Mouse (Mus musculus) c-Kit-positive CD71-positive TER-119-positive erythroid progenitor cells, embryonic 14.5 days (primary cell): ENCODE data around the gene Esrrg.
A peak's percentile ranks its signal among the peaks of the same experiment; 100 is the strongest.

Experiments
- DNase-seq: peaks from one replicate; pipeline ENCODE4 v3.0.0-alpha.2; 2013; ENCODE audit warnings: low spot score

Gene Esrrg

DNA sequence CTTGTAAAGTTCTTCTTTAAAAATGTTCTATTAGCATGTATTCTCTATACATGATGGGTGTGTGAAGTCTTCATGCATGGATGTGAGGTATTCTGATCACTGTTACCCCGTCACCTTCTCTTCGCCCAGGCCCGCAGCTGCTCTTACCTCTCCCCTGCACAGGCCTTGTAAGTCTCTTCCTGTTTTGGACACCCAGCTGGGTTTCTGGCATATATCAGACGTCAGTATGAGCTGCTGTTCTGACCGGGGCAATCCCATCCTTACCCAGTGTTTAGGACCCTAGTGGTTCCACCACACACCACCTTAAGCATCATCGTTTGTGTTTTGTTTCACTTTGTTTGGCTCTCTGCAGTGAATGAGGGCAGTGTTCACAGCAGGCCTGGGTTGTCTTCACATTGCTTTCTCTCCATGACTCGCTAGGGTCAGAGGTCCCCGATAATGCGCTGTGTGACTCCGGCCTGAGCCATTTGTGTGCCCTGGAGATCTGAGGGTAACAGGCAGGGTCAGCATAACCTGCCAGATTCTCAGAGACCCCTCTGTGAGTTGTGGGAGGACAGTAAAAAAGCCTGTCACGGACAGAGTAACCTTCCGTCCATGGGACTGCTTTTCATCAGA is 471.8 kb downstream of the Esrrg start:
- DNase-seq, result no peak

GRCm38 (mm10) chr1:188082665-188083640 is 474.4 kb downstream of the Esrrg start:
- DNase-seq, result no peak

DNA sequence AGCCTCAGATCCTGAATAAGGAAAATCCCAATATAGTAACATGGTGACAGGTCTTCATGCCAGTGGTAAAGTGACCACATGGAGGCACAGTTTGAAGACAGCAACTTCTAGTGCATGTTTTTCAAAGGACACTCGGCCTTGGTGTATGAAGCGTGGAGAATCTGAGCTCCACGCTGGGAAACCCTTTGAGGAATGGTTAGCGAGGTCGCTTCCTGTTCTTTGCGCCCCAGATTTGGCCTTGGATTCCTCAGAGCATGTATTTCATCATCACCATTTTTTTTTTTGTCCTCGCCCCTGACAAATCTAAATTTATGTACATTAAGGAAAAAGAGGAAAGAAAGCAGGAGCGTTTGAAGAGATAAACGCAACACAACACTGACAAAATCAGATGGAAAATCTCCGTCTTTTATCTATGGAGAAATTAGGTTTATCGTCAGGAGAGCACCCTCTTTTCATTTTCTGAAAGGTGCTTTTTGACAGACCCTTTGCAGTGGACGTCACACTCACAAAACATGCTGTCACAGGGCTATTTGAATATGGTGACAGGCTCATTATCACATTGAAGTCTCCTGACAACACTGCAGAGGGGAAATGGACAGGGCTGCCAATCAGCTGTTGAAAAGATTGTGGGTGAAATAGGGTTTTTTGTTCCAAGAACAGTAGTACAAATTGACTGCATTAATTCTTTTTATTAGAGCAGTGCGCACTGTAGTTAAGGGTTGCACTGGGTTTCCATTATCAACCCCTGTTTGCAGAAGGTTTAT is 476.7 kb downstream of the Esrrg start:
- no peak for DNase-seq

DNA sequence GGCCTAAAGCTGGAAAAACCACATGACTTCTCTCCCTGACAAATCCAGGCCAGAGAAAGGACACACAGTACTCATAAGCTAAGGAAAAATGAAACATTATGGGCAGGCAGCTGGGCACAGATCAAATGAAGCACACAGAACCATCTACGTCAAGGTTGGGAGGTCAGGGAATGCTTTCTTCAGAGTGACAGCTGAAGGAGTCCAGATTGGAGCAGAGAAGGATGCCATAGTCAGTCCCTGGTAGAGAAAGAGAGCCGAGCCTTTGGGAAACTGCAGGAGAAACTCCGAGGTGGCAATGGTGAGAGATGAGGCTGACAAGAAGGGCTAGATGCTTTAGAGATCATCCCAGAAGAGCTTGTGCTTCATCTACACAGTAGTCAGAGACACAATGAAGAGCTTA is 485.1 kb downstream of the Esrrg start:
- DNase-seq, result no peak

- DNase-seq, result no peak
These were observed 493.2 kb downstream of the Esrrg start for GRCm38 (mm10) chr1:188101832-188102231.

GRCm38 (mm10) chr1:188103179-188103578 is 494.6 kb downstream of the Esrrg start:
- no peak for DNase-seq

DNA sequence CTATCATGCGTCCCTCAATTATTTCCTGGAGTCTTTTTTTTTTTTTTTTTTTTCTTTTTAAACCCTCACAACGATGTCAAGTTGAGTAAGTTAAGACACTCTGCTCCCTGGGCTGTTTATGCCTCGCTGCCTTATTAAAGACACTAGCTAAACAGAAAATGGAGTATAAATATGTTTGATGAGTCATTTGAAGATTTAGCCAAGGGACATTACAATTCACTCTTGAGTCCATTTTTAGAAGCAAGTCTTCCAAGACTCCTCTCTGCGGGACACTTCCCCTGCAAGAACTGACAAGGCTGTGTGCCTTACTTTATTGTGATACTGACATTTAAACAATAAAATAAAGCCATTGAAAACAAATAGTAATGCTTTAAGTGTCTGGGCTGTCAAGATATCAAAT is 496.9 kb downstream of the Esrrg start:
- DNase-seq, result no peak

GRCm38 (mm10) chr1:188107946-188108345 is 499.4 kb downstream of the Esrrg start:
- DNase-seq, result no peak

DNA sequence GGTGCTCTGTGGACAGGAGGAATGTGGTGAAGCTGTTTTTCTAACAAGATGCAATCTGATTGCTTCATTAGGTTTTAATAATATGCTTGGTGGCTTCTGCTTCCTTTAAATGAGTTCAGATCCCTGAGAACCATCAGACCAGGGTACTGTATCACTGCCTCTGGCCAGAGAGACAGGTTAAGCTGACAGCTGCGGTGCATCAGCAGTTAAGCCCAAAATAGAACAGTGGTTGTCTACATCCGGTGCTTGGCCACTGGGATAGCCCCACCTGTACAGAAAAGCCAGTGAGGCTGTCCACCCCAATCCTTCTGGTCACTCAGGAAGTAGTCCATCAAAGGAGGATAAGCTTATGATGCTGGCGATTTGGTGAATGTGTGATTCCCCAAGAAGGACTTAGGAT is 503.0 kb downstream of the Esrrg start:
- DNase-seq, result no peak

- no peak for DNase-seq
These were observed 504.6 kb downstream of the Esrrg start for GRCm38 (mm10) chr1:188113240-188113639.

- DNase-seq, result no peak
These were observed 509.5 kb downstream of the Esrrg start for GRCm38 (mm10) chr1:188118125-188118524.

DNA sequence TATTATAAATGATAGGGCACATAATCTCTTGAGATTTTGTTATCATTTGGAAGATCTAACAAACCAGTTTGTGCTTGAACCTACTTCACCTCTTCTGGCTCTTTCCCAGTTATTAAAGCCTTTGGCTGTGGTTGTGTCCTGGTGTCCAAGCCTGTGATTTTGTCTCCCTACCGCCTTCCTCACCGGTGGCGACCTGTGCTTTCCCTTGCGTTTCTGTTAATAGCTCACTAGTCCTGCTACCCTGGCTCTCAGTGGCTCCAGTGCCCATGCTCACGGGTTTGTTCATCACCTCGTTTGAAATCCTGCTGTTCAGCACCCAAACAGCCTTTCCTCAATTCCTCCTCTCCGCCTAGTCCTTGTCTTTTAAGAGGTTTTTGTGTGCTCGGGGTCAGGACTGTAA is 511.2 kb downstream of the Esrrg start:
- no peak for DNase-seq

DNA sequence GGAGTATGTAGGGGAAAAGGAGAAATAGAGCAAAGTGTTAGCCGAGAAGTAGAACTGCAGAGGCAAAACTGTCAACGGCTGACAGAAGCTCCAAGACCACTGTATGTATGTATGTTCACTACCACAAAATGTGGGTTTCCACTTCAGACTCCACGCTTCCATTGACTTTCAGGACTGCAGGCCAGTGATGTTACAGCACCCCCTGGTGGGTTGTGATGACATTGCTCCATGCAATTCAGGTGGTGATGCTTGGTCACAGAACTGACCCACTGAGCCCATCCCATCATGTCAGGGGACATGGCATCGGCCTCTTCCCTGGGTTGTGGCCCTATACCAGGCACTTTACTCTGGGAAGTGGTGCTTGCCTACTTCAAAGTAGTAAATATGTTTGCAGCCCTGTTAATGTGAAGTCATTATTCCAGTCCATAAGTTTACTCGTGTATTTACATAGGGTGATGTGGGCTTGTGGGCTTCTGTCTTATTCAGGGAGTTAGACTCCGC is 517.0 kb downstream of the Esrrg start:
- no peak for DNase-seq

DNA sequence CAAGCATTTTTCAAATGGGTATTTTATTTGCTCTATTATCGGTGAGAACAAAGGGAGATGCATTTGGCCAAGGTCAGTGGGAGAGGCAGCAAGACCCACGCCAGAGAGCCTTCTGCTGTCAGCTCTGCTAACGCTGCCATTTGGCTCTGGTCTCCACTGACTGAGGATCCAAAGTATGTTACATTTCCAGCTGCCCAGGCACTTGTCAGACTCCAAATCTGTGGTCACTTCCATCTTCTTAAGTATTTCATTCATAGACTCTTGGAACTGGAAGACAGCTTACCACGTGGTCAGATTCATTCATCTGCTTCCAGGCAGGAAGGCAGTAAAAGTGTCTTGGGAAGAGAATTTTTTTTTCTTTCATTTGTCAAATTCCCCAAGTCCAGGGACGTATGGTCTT is 527.5 kb downstream of the Esrrg start:
- DNase-seq, result no peak

DNA sequence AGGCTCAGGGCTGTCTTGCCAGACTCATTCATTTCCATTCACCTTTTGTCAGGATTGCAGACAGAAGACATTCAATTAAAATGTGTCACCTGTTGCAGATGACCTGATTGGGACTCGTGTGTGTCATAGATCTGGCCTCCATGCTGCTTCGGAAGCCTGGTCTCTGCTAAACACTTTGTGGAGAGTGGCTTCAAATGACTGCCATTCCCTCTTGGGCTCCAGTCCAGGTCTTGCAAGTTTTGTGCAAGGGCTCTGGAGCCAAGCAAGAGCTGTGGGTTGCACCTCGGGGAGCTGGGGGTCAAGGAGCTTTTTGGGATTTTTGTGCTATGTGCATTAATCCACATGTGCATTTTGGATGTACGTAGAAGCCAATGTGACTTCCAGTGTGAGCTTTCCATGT is 530.9 kb downstream of the Esrrg start:
- no peak for DNase-seq

DNA sequence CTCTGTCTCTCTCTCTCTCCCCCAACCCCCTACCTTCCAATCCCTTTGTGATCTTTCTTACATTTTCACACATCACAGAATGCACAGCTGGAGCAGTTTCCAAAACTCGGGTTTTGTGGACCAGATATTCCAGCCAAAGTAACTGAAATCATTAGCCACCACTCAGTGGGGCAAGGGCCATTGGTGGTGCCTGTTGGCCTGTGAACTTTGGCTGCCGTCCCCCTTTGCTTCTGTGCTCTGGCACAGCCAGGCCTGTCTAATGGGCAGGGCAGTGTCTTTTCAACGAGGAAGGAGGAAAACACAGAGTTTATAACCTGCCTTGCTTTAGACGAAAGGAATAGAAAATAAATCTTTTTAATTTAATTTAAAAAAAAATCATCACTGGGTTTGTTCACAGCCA is 531.6 kb downstream of the Esrrg start:
- DNase-seq, result no peak

DNA sequence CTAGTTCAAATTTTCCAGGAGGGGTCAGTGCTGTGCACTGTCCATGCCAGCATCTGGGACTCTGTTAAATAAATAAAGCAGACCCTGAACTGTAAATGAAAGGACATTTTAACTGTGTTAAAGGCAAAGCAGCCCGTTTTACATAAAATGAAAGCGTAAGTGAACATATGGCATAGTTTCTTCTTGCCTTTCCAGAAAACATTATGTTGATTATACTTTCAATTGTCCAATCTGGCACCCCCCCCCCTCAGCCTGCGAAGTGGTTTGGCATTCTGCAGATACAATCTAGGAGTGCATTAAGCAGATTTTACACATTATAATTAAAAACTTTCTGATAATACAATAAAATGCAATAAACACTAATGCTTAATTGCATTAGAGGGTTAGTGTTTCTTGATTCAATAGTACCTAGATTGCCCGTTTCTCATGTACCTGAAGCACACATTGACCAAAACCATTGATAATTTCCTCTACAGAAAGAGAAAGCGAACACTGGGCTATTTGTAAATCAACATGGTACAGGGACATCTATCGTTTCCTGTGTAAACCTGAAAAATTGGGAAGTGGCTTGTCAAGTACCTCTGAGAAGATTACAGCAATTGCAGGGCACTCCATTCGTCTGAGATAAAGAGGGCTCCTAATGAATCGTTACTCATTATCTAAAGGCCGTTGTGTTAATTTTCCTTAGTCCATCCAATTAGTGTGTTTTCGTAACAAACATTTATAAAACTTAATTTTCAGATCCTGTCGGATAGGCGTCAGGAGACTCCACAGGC is 539.0 kb downstream of the Esrrg start:
- DNase-seq, result no peak

- DNase-seq, result no peak
These were observed 542.5 kb downstream of the Esrrg start for GRCm38 (mm10) chr1:188151066-188151465.

GRCm38 (mm10) chr1:188152011-188152410 is 543.4 kb downstream of the Esrrg start:
- no peak for DNase-seq

DNA sequence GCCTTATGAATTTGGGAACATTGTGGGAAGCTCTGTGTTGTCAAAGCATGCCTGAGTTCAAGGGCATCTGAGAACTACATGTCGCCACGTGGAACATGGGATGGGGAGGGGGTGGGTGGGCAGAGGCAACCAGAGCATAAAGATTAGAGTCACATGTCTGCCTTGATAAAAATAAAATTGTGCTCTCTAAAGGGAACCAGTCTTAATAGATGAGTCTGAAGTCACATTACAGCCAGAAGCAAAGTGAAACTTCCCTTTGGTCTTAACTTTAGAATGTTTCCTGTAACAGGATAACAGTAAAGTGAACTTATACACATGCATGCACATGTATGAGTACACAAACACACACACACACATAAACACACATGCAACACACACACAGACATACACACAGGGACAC is 545.1 kb downstream of the Esrrg start:
- DNase-seq, result no peak

DNA sequence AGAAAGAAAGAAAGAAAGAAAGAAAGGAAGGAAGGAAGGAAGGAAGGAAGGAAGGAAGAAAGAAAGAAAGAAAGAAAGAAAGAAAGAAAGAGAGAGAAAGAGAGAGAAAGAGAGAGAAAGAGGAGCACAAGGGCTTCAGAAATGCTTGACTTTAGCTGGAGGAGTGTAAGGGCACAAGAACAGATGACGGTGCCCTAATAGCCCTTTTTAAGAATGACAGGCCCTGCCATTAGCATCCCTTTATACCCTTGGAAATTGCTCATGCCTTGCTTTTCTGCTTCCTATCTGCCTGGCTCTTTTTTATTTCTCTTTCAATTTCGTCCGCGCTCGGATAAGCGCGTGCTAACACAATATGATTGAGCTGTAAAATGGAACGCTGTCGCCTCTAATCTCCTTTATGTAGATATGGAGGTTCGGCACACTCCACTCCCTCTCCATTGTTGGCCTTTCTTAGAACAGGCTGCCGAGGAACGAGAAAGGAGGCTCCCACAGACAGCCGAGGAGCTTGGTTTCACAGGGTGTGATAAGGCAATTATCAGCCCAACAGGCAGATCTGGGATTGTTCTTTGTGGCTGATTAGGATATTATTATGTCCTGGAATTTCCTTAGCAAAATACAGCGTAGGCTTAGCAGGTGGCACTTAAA is 546.0 kb downstream of the Esrrg start:
- DNase-seq, result peak; percentile 29
